Comparison of ENCODE assay signal across 11 mouse cellular contexts in the genomic region with DNA sequence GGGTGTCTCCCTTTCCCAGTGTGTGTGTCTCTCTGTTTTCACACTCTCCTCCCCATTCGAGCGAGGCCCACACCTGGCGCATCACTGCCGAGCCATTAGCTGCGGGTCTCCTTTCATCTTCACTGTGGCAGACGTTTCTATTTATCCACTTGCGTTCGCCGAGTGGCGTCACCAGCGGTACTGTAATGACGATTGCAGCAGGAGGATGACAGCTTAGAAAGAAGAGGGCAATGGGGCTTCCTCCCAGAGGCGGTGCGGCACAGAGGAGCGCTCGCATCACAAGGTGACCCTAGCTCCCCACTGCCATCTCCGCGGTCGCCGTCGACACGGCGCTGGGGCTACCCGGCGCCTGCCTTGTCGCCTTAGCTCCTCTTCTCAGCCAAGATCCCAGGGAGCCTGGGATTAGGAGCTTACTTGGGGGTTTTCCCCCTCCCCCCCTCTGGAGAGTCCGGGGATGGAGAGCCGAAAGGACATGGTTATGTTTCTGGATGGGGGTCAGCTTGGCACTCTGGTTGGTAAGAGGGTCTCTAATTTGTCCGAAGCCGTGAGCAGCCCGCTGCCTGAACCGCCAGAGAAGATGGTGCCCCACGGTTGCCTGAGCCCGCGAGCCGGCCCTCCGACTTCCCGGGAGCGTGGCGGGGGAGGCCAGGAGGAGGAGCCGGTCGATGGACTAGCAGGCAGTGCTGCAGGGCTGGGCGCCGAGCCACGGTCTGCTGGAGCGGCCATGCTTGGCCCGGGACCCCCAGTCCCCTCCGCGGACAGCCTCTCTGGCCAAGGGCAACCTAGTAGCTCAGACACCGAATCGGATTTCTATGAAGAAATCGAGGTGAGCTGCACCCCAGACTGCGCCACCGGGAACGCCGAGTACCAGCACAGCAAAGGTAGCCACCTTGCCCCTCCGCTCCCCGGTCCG. TPM values are rescaled to one million over a fixed set of nuclear protein-coding genes. Genes with fewer than 3 reads are reported as not detected.
DNase-seq lines count a peak whose midpoint lies in the region; ATAC-seq and TF ChIP-seq lines count a peak whose summit lies in the region.
"Had no signal": no experiment of that assay in that cellular context is flagged by ENCODE, and none has a peak within 500 bp of the region (broad histone marks: within the 10 kb centered on the region; RNA-seq: fewer than 3 reads in every experiment).

Evx1 (plus strand) TSS at position 108 of the 913 bp plus-strand sequence.

- no peak within 1 kb of the TSS for H3K4me2 ChIP-seq in heart, postnatal 0 days (ENCODE audit: low read depth, low read length)
- H3K4me2 ChIP-seq in midbrain, embryonic 12.5 days (replicated peaks) = no peak within 1 kb of the TSS

- H3K9me3 ChIP-seq in heart, embryonic 10.5 days = no peaks in the 10 kb centered on the region
- H3K9me3 ChIP-seq in heart, postnatal 0 days (replicated peaks; ENCODE audit: control insufficient read depth, low read length) = no peaks in the 10 kb centered on the region
- H3K9me3 ChIP-seq in midbrain, embryonic 12.5 days = no peaks in the 10 kb centered on the region

- no peak for TF ChIP-seq CTCF in heart, postnatal 0 days (IDR thresholded peaks at IDR 0.05; ENCODE audit: low read depth)

- H3K36me3 ChIP-seq in heart, embryonic 10.5 days = no peaks in the 10 kb centered on the region
- H3K36me3 ChIP-seq in heart, postnatal 0 days (replicated peaks; ENCODE audit: control insufficient read depth, insufficient read depth, low read length) = no peaks in the 10 kb centered on the region
- H3K36me3 ChIP-seq in midbrain, embryonic 12.5 days = no peaks in the 10 kb centered on the region

- no peak for TF ChIP-seq EP300 in heart, postnatal 0 days (IDR thresholded peaks at IDR 0.05; ENCODE audit: low read depth)

- no peak within 1 kb of the TSS for H3K9ac ChIP-seq in heart, postnatal 0 days (replicated peaks; ENCODE audit: low read depth, low read length)
- H3K9ac ChIP-seq in midbrain, embryonic 12.5 days (replicated peaks) = no peak within 1 kb of the TSS

- H3K4me3 ChIP-seq in heart, embryonic 10.5 days = peak within 1 kb of the TSS; percentile 31
- H3K4me3 ChIP-seq in heart, postnatal 0 days (ENCODE audit: low read depth, low read length) = peak within 1 kb of the TSS; percentile 15
- peak within 1 kb of the TSS; percentile 13 for H3K4me3 ChIP-seq in midbrain, embryonic 12.5 days

- no peak for DNase-seq in heart, embryonic 10.5 days (ENCODE audit: low spot score)
- no peak for DNase-seq in heart, adult 9 months (ENCODE audit: low spot score in 2 of 2)
- peak; percentile 71 for DNase-seq in ES-CJ7 (ENCODE audit: low read depth, low spot score)
- no peak for DNase-seq in heart, postnatal 0 days (ENCODE audit: low spot score)
- no peak for DNase-seq in layer of hippocampus, adult 9-11 months
- no peak for DNase-seq in cerebellum, postnatal 4 days (ENCODE audit: low spot score in 2 of 2)
- DNase-seq in layer of hippocampus, adult 9-10 months (ENCODE audit: low spot score) = no peak

- under 1% methylated on average over 59 of the region's 59 CpGs for WGBS in heart, embryonic 10.5 days
- WGBS in heart, postnatal 0 days = under 1% methylated on average over 59 of the region's 59 CpGs
- 1% methylated on average over 59 of the region's 59 CpGs for WGBS in midbrain, embryonic 12.5 days

- no peak within 1 kb of the TSS for H3K27ac ChIP-seq in heart, embryonic 10.5 days
- H3K27ac ChIP-seq in heart, postnatal 0 days (ENCODE audit: low read depth) = no peak within 1 kb of the TSS
- no peak within 1 kb of the TSS for H3K27ac ChIP-seq in midbrain, embryonic 12.5 days (replicated peaks)

- peaks cover 34% of the 10 kb centered on the region for H3K4me1 ChIP-seq in heart, embryonic 10.5 days
- 0 out of 2 replicates have a peak, but pooled peaks cover 4% of the 10 kb centered on the region for H3K4me1 ChIP-seq in heart, postnatal 0 days (ENCODE audit: control insufficient read depth, insufficient read depth)
- peaks cover 14% of the 10 kb centered on the region for H3K4me1 ChIP-seq in midbrain, embryonic 12.5 days

- H3K27me3 ChIP-seq in heart, embryonic 10.5 days (ENCODE audit: insufficient read depth, poor library complexity, severe bottlenecking) = peaks cover 99% of the 10 kb centered on the region
- H3K27me3 ChIP-seq in heart, postnatal 0 days (ENCODE audit: control insufficient read depth, insufficient read depth, low read length) = peaks cover 100% of the 10 kb centered on the region
- H3K27me3 ChIP-seq in midbrain, embryonic 12.5 days = peaks cover 99% of the 10 kb centered on the region

- no peak for ATAC-seq in heart, postnatal 0 days (ENCODE audit: insufficient read depth, low read depth)
- ATAC-seq in midbrain, embryonic 12.5 days (ENCODE audit: low FRiP score, low read depth) = no peak

RNA-seq across cellular contexts. Expression of gene Evx1, which starts in this region (rescaled TPM):
- polyA plus RNA-seq in heart, embryonic 10.5 days (2016; fragmentation: Nextera tagmentation; extraction: Ambion mirVana) = 0.10 TPM in 1 of 2 replicates, not detected in the other
- 0.15 TPM in 1 of 2 replicates, not detected in the other for total RNA-seq in heart, postnatal 0 days (2014; rRNA removed; ENCODE audit: low replicate concordance)
- not detected in 2 replicates for polyA plus RNA-seq in heart, postnatal 0 days (2015; fragmentation: Nextera tagmentation; extraction: Ambion mirVana)
- 0.81 and 0.82 TPM in 2 replicates for polyA plus RNA-seq in midbrain, embryonic 12.5 days (2016; fragmentation: Nextera tagmentation; extraction: Ambion mirVana)
- total RNA-seq: layer of hippocampus, adult 18-20 months; neutrophil, adult 5-6 weeks had no signal
- polyA plus RNA-seq: cortical plate, adult 2 months had no signal
